Mouse (Mus musculus) hindbrain, embryonic 16.5 days (tissue): ENCODE measurements around the gene Celf2. TPM values are rescaled to one million over a fixed set of nuclear protein-coding genes. Genes with fewer than 3 reads are reported as not detected.
A peak's percentile ranks its signal among the peaks of the same experiment; 100 is the strongest.

Experiments
- ATAC-seq: fragments of 200-750 bp; cut with Nextera tagmentation; 2 replicates; pipeline ENCODE4 v1.8.0; 2017; ENCODE audit warnings: moderate TSS enrichment, moderate library complexity
- H3K27ac ChIP-seq: fragments of 300-500 bp; sonication (generic); 2 replicates; pipeline ENCODE4 v1.5.1; 2014; ENCODE audit warnings: low read depth, mild to moderate bottlenecking, control low read depth, low read length, moderate library complexity
- H3K27me3 ChIP-seq: fragments of 300-500 bp; sonication (generic); replicated peaks from 2 replicates; pipeline ENCODE4 v1.6.1; 2014; ENCODE audit warnings: low read length; ENCODE audit not compliant: control insufficient read depth, insufficient read depth
- H3K36me3 ChIP-seq: fragments of 300-500 bp; sonication (generic); 2 replicates; pipeline ENCODE4 v1.6.1; 2014; ENCODE audit warnings: mild to moderate bottlenecking, low read length, moderate library complexity, mixed read lengths; ENCODE audit not compliant: control insufficient read depth, insufficient read depth
- H3K4me1 ChIP-seq: fragments of 300-500 bp; sonication (generic); 2 replicates; pipeline ENCODE4 v1.6.1; 2014; ENCODE audit warnings: low read depth, low read length; ENCODE audit not compliant: control insufficient read depth, insufficient read depth
- H3K4me2 ChIP-seq: fragments of 300-500 bp; sonication (generic); 2 replicates; pipeline ENCODE4 v1.6.1; 2014; ENCODE audit warnings: mild to moderate bottlenecking, low read length, control low read depth, moderate library complexity
- H3K4me3 ChIP-seq: fragments of 300-500 bp; sonication (generic); 2 replicates; pipeline ENCODE4 v1.5.1; 2014; ENCODE audit warnings: mild to moderate bottlenecking, low read length, control low read depth, moderate library complexity
- H3K9ac ChIP-seq: fragments of 300-500 bp; sonication (generic); 2 replicates; pipeline ENCODE4 v1.6.1; 2014; ENCODE audit warnings: low read depth, mild to moderate bottlenecking, control low read depth, low read length, moderate library complexity
- H3K9me3 ChIP-seq: fragments of 300-500 bp; sonication (generic); 2 replicates; pipeline ENCODE4 v1.6.1; 2014; ENCODE audit warnings: mild to moderate bottlenecking, low read length, moderate library complexity; ENCODE audit not compliant: control insufficient read depth
- WGBS: fragments of 180-500 bp; shearing (Covaris S2); extraction: QIAGEN DNeasy Blood & Tissue Kit; methylation state at CpG from one replicate; pipeline ENCODE4 v1.1.7; 2014; 5-methylcytosine and 5-hydroxymethylcytosine counted together
- polyA plus RNA-seq: library from polyadenylated mRNA; unstranded; fragments of >200 nt; fragmentation: Nextera tagmentation; extraction: Ambion mirVana; gene quantifications from 2 replicates; pipeline ENCODE4 v1.2.1, GENCODE M21; 2015

Celf2 gene
- polyA plus RNA-seq, 1 experiment from 2014 or later = 130 TPM

DNA sequence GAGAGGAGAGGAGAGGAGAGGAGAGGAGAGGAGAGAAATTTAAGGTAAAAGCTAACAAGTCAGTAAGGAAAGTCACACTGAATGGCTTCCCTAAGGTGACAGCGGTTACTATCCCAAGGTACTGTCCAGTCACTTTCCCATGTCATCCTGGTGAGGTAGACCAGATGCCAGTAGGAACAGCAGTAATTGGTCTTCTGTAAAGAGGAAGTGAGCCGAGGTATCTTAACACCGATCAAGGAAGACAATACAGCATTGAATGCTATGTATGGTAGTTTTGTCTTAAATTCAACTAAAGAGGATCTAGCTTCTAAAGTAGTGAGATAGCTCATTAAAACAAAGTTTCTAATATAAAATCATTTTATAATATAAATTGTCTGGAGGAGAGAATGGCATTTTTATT lies 835.0 kb downstream of the Celf2 start:
- WGBS = 92% methylated on average over 3 of the region's 3 CpGs
- H3K27me3 ChIP-seq = no peaks in the 10 kb centered on the region

DNA sequence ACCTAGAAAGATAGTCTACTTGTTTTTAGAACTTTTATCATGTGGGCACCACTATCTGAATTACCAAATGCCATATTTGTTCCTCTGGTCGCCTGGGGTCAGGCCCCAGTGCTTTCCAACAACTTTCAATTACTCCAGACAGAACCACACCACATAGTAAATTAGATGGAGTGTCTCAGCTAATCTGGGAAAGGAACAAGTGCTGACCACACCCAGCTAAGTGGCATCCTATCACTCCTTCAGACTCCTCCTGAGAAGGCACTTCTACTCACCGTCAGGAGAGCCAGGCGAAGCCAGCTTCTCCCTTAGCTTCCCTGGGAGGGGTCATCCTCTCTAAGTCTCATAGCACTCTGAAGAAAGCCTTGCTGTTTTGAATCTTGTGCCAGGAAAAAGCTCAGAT lies 835.9 kb downstream of the Celf2 start:
- Histone ChIP-seq H3K4me1 (no peaks in the 10 kb centered on the region), H3K9me3 (no peaks in the 10 kb centered on the region), H3K36me3 (no peaks in the 10 kb centered on the region), H3K4me2 (no peak overlapping the region), H3K4me3 (no peak overlapping the region), H3K9ac (no peak overlapping the region), H3K27ac (no peak overlapping the region), H3K27me3 (no peaks in the 10 kb centered on the region)
- no peak for ATAC-seq
- 84% methylated on average over 3 of the region's 3 CpGs for WGBS

More for the DNA sequence above, 835.0 kb downstream of the Celf2 start:
- Histone ChIP-seq H3K27ac (no peak overlapping the region), H3K9me3 (no peaks in the 10 kb centered on the region), H3K9ac (no peak overlapping the region), H3K36me3 (no peaks in the 10 kb centered on the region), H3K4me3 (no peak overlapping the region), H3K4me2 (no peak overlapping the region), H3K4me1 (no peaks in the 10 kb centered on the region)
- no peak for ATAC-seq

DNA sequence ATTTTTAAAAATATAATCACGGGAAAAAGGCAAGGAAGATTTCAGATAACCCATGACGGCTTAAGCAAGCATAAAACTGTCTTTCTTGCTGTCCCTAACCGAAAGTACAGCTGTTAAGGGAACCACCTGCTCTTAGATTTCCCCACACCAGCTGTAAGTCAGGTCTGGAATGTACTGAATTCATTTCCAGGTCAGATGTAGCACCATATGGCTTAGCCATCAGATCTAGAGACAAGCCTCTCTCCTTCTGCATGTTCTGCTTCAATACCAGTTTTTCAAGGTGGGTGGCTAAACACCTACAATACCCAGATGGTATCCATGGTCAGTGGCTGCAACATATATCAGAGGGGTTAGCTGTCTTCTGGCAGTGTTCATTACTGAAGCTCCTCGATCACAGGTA lies 841.8 kb downstream of the Celf2 start:
- H3K9ac ChIP-seq = no peak overlapping the region
- ATAC-seq = peak; percentile 46; the same call in 1 of the 2 replicates
- no peak overlapping the region for H3K27ac ChIP-seq
- H3K4me1 ChIP-seq = no peaks in the 10 kb centered on the region
- no peak overlapping the region for H3K4me2 ChIP-seq
- no peaks in the 10 kb centered on the region for H3K9me3 ChIP-seq
- 59% methylated on average over 4 of the region's 4 CpGs for WGBS
- no peak overlapping the region for H3K4me3 ChIP-seq
- no peaks in the 10 kb centered on the region for H3K36me3 ChIP-seq
- H3K27me3 ChIP-seq = no peaks in the 10 kb centered on the region

DNA sequence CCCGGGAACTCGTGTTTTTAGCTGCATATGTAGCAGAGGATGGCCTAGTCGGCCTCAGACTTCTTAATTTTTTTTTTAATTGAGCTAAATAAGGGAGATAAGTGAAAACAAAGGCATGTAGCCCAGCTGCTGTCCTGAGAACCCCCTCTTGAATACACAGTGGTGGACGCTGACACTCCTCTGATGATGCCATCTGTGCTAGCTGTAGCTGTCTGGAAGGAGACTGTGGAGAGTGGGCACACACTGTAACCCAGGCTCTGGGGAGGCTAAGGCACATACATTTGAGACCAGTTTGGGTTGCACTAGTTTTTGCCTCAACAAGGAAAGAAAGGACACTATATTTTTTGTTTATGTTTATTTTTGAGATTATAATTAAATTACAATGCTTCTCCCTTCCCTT lies 849.5 kb downstream of the Celf2 start:
- ATAC-seq = no peak
- Histone ChIP-seq H3K4me3 (no peak overlapping the region), H3K4me2 (no peak overlapping the region), H3K36me3 (no peaks in the 10 kb centered on the region), H3K4me1 (no peaks in the 10 kb centered on the region), H3K9ac (no peak overlapping the region), H3K27ac (no peak overlapping the region), H3K9me3 (no peaks in the 10 kb centered on the region), H3K27me3 (no peaks in the 10 kb centered on the region)
- WGBS = 73% methylated on average over 4 of the region's 4 CpGs

DNA sequence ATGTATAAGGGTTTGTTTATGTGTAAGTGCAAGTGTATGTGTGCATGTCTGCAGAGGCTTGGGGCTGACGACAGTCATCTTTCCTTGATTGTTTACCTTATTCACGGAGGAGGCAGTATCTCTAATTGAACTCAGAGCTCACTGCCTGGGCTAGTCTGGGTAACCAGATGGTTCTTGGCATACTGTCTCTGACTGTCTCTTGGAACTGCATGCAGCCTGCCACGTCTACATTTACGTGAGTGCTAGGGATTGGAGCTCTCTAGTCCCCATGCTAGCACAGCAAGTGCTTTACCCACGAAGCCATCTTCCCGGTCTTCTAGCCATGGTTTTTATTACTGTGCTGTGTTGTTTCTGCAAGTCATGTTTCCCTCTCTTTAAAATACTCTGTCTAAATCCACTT lies 855.6 kb downstream of the Celf2 start:
- no peak overlapping the region for H3K9ac ChIP-seq
- H3K9me3 ChIP-seq = no peaks in the 10 kb centered on the region
- H3K4me1 ChIP-seq = no peaks in the 10 kb centered on the region
- H3K36me3 ChIP-seq = no peaks in the 10 kb centered on the region
- peak; percentile 41; the same call in 1 of the 2 replicates for ATAC-seq
- 66% methylated on average over 6 of the region's 6 CpGs for WGBS
- H3K27ac ChIP-seq = no peak overlapping the region
- no peaks in the 10 kb centered on the region for H3K27me3 ChIP-seq
- H3K4me3 ChIP-seq = no peak overlapping the region
- no peak overlapping the region for H3K4me2 ChIP-seq

DNA sequence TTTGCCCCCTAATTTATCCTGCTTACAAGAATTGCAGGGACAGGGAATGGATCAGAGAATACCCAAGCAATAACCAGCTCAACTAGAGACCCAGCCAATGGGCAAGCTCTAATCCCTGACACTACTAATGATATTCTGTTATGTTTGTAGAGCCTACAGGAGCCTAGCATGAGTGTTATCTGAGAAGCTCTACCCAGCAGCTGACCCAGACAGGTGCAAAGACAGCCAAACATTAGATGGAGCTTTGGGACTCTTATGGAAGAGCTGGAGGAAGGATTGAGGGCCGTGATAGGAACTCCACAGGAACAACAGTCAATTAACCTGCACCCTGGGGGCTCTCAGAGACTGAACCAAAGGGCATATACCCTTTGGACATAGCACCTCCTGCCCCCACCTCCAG lies 857.7 kb downstream of the Celf2 start:
- H3K4me3 ChIP-seq = no peak overlapping the region
- no peak overlapping the region for H3K9ac ChIP-seq
- H3K4me2 ChIP-seq = no peak overlapping the region
- WGBS = 65% methylated on average over 1 of the region's 1 CpGs
- H3K27ac ChIP-seq = no peak overlapping the region
- no peaks in the 10 kb centered on the region for H3K27me3 ChIP-seq
- H3K36me3 ChIP-seq = no peaks in the 10 kb centered on the region
- no peaks in the 10 kb centered on the region for H3K9me3 ChIP-seq
- no peaks in the 10 kb centered on the region for H3K4me1 ChIP-seq
- no peak for ATAC-seq

DNA sequence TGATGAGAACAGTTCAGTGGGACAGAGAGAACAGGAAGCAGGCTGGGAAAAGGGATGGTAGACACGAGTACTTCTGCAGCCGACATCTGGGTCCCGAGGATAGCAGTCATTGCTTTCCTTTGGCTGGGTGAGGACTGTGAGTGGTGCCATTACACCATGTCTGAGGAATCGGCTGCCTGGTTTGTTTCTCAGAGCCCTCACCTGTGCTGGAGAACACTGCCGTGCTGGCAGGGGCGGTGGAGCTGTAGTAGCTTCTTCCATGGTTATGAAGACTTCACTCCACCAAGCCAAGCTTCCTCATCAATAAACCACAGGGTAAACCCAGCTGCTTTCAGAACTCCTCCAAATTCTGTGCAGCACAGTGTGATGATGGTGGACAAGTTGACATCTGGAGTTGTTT lies 860.5 kb downstream of the Celf2 start:
- ATAC-seq = no peak
- H3K27ac ChIP-seq = no peak overlapping the region
- WGBS = 83% methylated on average over 6 of the region's 6 CpGs

DNA sequence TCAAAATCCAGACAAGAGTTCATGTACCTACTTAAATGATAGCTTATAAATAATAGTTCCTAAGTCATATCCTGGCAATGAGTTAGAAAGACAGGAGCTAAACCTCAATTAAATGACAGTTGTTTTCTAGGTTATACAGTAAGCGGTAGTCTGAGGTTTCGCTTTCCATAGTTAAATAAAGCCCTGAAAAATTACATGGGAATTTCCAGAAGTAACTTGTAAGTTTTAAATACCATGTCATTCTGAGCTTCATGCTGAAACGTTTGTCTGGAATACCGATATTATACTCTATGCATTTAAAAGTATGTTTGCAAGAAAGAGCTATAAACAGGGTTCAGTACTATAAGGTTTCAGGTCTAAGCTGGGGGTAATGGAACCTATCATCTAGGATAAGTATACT lies 862.3 kb downstream of the Celf2 start:
- peaks cover 2% of the 10 kb centered on the region; the same call in 1 of the 2 replicates for H3K4me1 ChIP-seq
- no peak overlapping the region for H3K9ac ChIP-seq
- WGBS = 95% methylated on average over 4 of the region's 4 CpGs
- H3K27me3 ChIP-seq = no peaks in the 10 kb centered on the region
- H3K27ac ChIP-seq = no peak overlapping the region
- ATAC-seq = no peak
- no peak overlapping the region for H3K4me3 ChIP-seq
- H3K9me3 ChIP-seq = no peaks in the 10 kb centered on the region
- no peaks in the 10 kb centered on the region for H3K36me3 ChIP-seq
- no peak overlapping the region for H3K4me2 ChIP-seq

More for the DNA sequence above, 860.5 kb downstream of the Celf2 start:
- no peaks in the 10 kb centered on the region for H3K27me3 ChIP-seq
- H3K4me2 ChIP-seq = no peak overlapping the region
- no peaks in the 10 kb centered on the region for H3K36me3 ChIP-seq
- no peak overlapping the region for H3K9ac ChIP-seq
- no peaks in the 10 kb centered on the region for H3K9me3 ChIP-seq
- H3K4me1 ChIP-seq = no peaks in the 10 kb centered on the region
- no peak overlapping the region for H3K4me3 ChIP-seq

DNA sequence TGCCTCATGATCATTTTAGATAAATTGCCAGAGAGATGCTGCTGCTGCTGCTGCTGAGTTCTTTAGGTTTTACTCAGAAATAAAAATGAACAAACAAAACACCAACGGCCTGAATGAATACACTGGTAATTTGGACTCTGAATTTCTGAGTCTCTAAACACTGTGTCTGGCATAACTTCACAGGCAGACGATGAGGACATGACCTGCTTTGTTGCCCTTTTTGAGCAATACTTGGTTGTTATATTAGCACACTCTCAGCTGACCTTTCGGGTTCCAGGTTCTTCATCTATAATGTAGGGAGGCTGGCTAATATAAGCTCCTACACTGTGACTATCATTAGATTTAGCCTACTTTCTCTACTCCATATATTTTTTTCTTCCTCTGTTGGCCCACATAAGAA lies 863.0 kb downstream of the Celf2 start:
- Histone ChIP-seq H3K4me2 (no peak overlapping the region), H3K9me3 (no peaks in the 10 kb centered on the region), H3K9ac (no peak overlapping the region), H3K27me3 (no peaks in the 10 kb centered on the region), H3K27ac (no peak overlapping the region), H3K4me3 (no peak overlapping the region), H3K4me1 (peaks cover 2% of the 10 kb centered on the region; the same call in 1 of the 2 replicates), H3K36me3 (no peaks in the 10 kb centered on the region)
- WGBS = 75% methylated on average over 3 of the region's 3 CpGs
- ATAC-seq = no peak
